28 mouse cellular contexts compared by ENCODE assay signal in genomic region chr13:86375836-86376235, GRCm38 (mm10).
DNase-seq lines count a peak whose midpoint lies in the region; ATAC-seq and TF ChIP-seq lines count a peak whose summit lies in the region.
"Had no signal": no experiment of that assay in that cellular context is flagged by ENCODE, and none has a peak within 500 bp of the region (broad histone marks: within the 10 kb centered on the region; RNA-seq: fewer than 3 reads in every experiment).

No protein-coding gene starts in this region.

- no peak for TF ChIP-seq CTCF in brain, embryonic 14.5 days (IDR thresholded peaks at IDR 0.05; ENCODE audit: borderline replicate concordance, extremely low read depth, insufficient read depth, insufficient read length)

- no peak overlapping the region for H3K4me2 ChIP-seq in forebrain, embryonic 13.5 days
- H3K4me2 ChIP-seq in forebrain, embryonic 15.5 days (replicated peaks), result no peak overlapping the region
- no peak overlapping the region for H3K4me2 ChIP-seq in hindbrain, embryonic 14.5 days (replicated peaks)
- no peak overlapping the region for H3K4me2 ChIP-seq in hindbrain, embryonic 13.5 days
- H3K4me2 ChIP-seq in midbrain, embryonic 14.5 days (ENCODE audit: low read length), result no peak overlapping the region
- H3K4me2 ChIP-seq in midbrain, embryonic 16.5 days (ENCODE audit: low read length), result no peak overlapping the region
- H3K4me2 ChIP-seq: embryonic facial prominence, embryonic 13.5 days; heart, embryonic 11.5 days had no signal

- 0 out of 2 replicates have a peak, but pooled peaks have one; percentile 33 for ATAC-seq in forebrain, embryonic 13.5 days
- no peak for ATAC-seq in forebrain, embryonic 15.5 days (replicated peaks)
- ATAC-seq in hindbrain, embryonic 14.5 days (ENCODE audit: low FRiP score), result peak; percentile 69; the same call in 1 of the 2 replicates
- ATAC-seq in hindbrain, embryonic 13.5 days (ENCODE audit: low FRiP score), result no peak
- ATAC-seq in midbrain, embryonic 14.5 days (ENCODE audit: low FRiP score, low TSS enrichment), result no peak
- no peak for ATAC-seq in midbrain, embryonic 16.5 days
- ATAC-seq: inflammation-experienced regulatory T-cells, adult 6 months; intestine, embryonic 16.5 days; Patski had no signal

- DNase-seq in hindbrain, embryonic 14.5 days (ENCODE audit: low spot score), result peak; percentile 36
- peak; percentile 2 for DNase-seq in midbrain, embryonic 14.5 days
- DNase-seq in brain, embryonic 14.5 days (ENCODE audit: low read depth), result peak; percentile 32
- DNase-seq: adrenal gland, postnatal 10 days; adrenal gland, postnatal 36 days; B cell, adult 2 months; cerebellum, adult 11-12 months; cerebellum, adult 8-10 months; cerebellum, postnatal 10 days; cerebellum, postnatal 36 days; embryo, embryonic 11 days; gastrocnemius, postnatal 25 days; heart, adult 18-20 months; kidney, adult 18-20 months; kidney, adult 9 months had no signal

- no peaks in the 10 kb centered on the region for H3K27me3 ChIP-seq in forebrain, embryonic 13.5 days
- H3K27me3 ChIP-seq in forebrain, embryonic 15.5 days, result no peaks in the 10 kb centered on the region
- no peaks in the 10 kb centered on the region for H3K27me3 ChIP-seq in hindbrain, embryonic 14.5 days (ENCODE audit: control insufficient read depth, insufficient read depth, low read length)
- H3K27me3 ChIP-seq in hindbrain, embryonic 13.5 days, result no peaks in the 10 kb centered on the region
- H3K27me3 ChIP-seq in midbrain, embryonic 14.5 days (ENCODE audit: control insufficient read depth, insufficient read depth, low read length), result no peaks in the 10 kb centered on the region
- no peaks in the 10 kb centered on the region for H3K27me3 ChIP-seq in midbrain, embryonic 16.5 days (ENCODE audit: control insufficient read depth, insufficient read depth, low read depth, low read length)
- H3K27me3 ChIP-seq: CH12.LX; embryonic facial prominence, embryonic 13.5 days; Patski had no signal

- H3K9ac ChIP-seq in forebrain, embryonic 13.5 days, result no peak overlapping the region
- H3K9ac ChIP-seq in forebrain, embryonic 15.5 days (replicated peaks), result no peak overlapping the region
- no peak overlapping the region for H3K9ac ChIP-seq in hindbrain, embryonic 14.5 days
- H3K9ac ChIP-seq in hindbrain, embryonic 13.5 days, result no peak overlapping the region
- H3K9ac ChIP-seq in midbrain, embryonic 14.5 days (replicated peaks; ENCODE audit: low read length), result no peak overlapping the region
- H3K9ac ChIP-seq in midbrain, embryonic 16.5 days (ENCODE audit: low read depth, low read length), result no peak overlapping the region
- H3K9ac ChIP-seq: embryonic facial prominence, embryonic 13.5 days had no signal

- H3K4me3 ChIP-seq in forebrain, embryonic 13.5 days, result no peak overlapping the region
- H3K4me3 ChIP-seq in forebrain, embryonic 15.5 days, result no peak overlapping the region
- no peak overlapping the region for H3K4me3 ChIP-seq in hindbrain, embryonic 14.5 days (replicated peaks; ENCODE audit: low read length)
- H3K4me3 ChIP-seq in hindbrain, embryonic 13.5 days, result no peak overlapping the region
- H3K4me3 ChIP-seq in midbrain, embryonic 14.5 days (replicated peaks; ENCODE audit: low read depth, low read length), result no peak overlapping the region
- no peak overlapping the region for H3K4me3 ChIP-seq in midbrain, embryonic 16.5 days (ENCODE audit: low read depth, low read length)
- H3K4me3 ChIP-seq: embryonic facial prominence, embryonic 10.5 days; embryonic facial prominence, embryonic 13.5 days; erythroblast, embryonic 14.5 days had no signal

- H3K27ac ChIP-seq in forebrain, embryonic 13.5 days, result no peak overlapping the region
- no peak overlapping the region for H3K27ac ChIP-seq in forebrain, embryonic 15.5 days (replicated peaks)
- H3K27ac ChIP-seq in hindbrain, embryonic 14.5 days, result no peak overlapping the region
- no peak overlapping the region for H3K27ac ChIP-seq in hindbrain, embryonic 13.5 days
- no peak overlapping the region for H3K27ac ChIP-seq in midbrain, embryonic 14.5 days (replicated peaks; ENCODE audit: low read depth, low read length)
- no peak overlapping the region for H3K27ac ChIP-seq in midbrain, embryonic 16.5 days (ENCODE audit: low read length)
- H3K27ac ChIP-seq: embryonic facial prominence, embryonic 10.5 days; embryonic facial prominence, embryonic 13.5 days had no signal

- H3K9me3 ChIP-seq in forebrain, embryonic 13.5 days (replicated peaks), result no peaks in the 10 kb centered on the region
- no peaks in the 10 kb centered on the region for H3K9me3 ChIP-seq in forebrain, embryonic 15.5 days
- H3K9me3 ChIP-seq in hindbrain, embryonic 14.5 days (ENCODE audit: control insufficient read depth, low read length), result no peaks in the 10 kb centered on the region
- no peaks in the 10 kb centered on the region for H3K9me3 ChIP-seq in hindbrain, embryonic 13.5 days
- H3K9me3 ChIP-seq in midbrain, embryonic 14.5 days (ENCODE audit: control insufficient read depth, low read length), result no peaks in the 10 kb centered on the region
- H3K9me3 ChIP-seq in midbrain, embryonic 16.5 days (replicated peaks; ENCODE audit: control insufficient read depth, low read length, poor library complexity, severe bottlenecking), result no peaks in the 10 kb centered on the region
- H3K9me3 ChIP-seq: embryonic facial prominence, embryonic 10.5 days; embryonic facial prominence, embryonic 13.5 days had no signal

- no peaks in the 10 kb centered on the region for H3K4me1 ChIP-seq in forebrain, embryonic 13.5 days
- H3K4me1 ChIP-seq in forebrain, embryonic 15.5 days, result no peaks in the 10 kb centered on the region
- H3K4me1 ChIP-seq in hindbrain, embryonic 14.5 days (replicated peaks; ENCODE audit: control insufficient read depth, insufficient read depth, low read length), result no peaks in the 10 kb centered on the region
- H3K4me1 ChIP-seq in hindbrain, embryonic 13.5 days (replicated peaks), result no peaks in the 10 kb centered on the region
- no peaks in the 10 kb centered on the region for H3K4me1 ChIP-seq in midbrain, embryonic 14.5 days (ENCODE audit: control insufficient read depth, insufficient read depth, low read length)
- no peaks in the 10 kb centered on the region for H3K4me1 ChIP-seq in midbrain, embryonic 16.5 days (ENCODE audit: control insufficient read depth, insufficient read depth, low read length)
- H3K4me1 ChIP-seq: embryonic facial prominence, embryonic 10.5 days; embryonic facial prominence, embryonic 13.5 days had no signal

- H3K36me3 ChIP-seq in forebrain, embryonic 13.5 days (ENCODE audit: poor library complexity, severe bottlenecking), result no peaks in the 10 kb centered on the region
- no peaks in the 10 kb centered on the region for H3K36me3 ChIP-seq in forebrain, embryonic 15.5 days
- H3K36me3 ChIP-seq in hindbrain, embryonic 14.5 days (replicated peaks; ENCODE audit: control insufficient read depth, insufficient read depth), result no peaks in the 10 kb centered on the region
- H3K36me3 ChIP-seq in hindbrain, embryonic 13.5 days, result no peaks in the 10 kb centered on the region
- H3K36me3 ChIP-seq in midbrain, embryonic 14.5 days (ENCODE audit: control insufficient read depth, insufficient read depth, low read length), result no peaks in the 10 kb centered on the region
- H3K36me3 ChIP-seq in midbrain, embryonic 16.5 days (ENCODE audit: control insufficient read depth, insufficient read depth, low read length), result no peaks in the 10 kb centered on the region
- H3K36me3 ChIP-seq: embryonic facial prominence, embryonic 10.5 days; embryonic facial prominence, embryonic 13.5 days; G1E had no signal

- no peak for TF ChIP-seq POLR2A in brain, embryonic 14.5 days (IDR thresholded peaks at IDR 0.05; ENCODE audit: borderline replicate concordance, extremely low read depth, insufficient read depth, insufficient read length, poor library complexity, severe bottlenecking)

Comparison
In these comparisons a context has a peak if more than half of its experiments do, and no peak if none do; other contexts are left out.
1. ATAC-seq: peak in forebrain, embryonic 13.5 days (single experiment) and hindbrain, embryonic 14.5 days (single experiment); none in forebrain, embryonic 15.5 days (single experiment), hindbrain, embryonic 13.5 days (single experiment), midbrain, embryonic 14.5 days (single experiment) and midbrain, embryonic 16.5 days (single experiment).
2. Peak in every context shown above with its lines, with median percentiles within 50 percentile points of each other: DNase-seq.